Mouse (Mus musculus) heart, embryonic 12.5 days (tissue): ENCODE measurements around the gene Gdf9. TPM values are rescaled to one million over a fixed set of nuclear protein-coding genes. Genes with fewer than 3 reads are reported as not detected.
"Not testable (repeated sequence)": the region's sequence is repeated elsewhere in the genome, so short reads cannot be mapped to it uniquely, and the experiment has no call there.

Experiments used
- ATAC-seq: fragments of 200-750 bp; cut with Nextera tagmentation; 2 replicates; pipeline ENCODE4 v1.8.0; 2017; ENCODE audit warnings: moderate TSS enrichment, moderate library complexity; ENCODE audit not compliant: insufficient number of reproducible peaks, low FRiP score
- H3K27ac ChIP-seq: fragments of 300-500 bp; sonication (generic); 2 replicates; pipeline ENCODE4 v1.5.1; 2016; ENCODE audit warnings: mild to moderate bottlenecking, moderate library complexity; ENCODE audit not compliant: poor library complexity, severe bottlenecking
- H3K27me3 ChIP-seq: fragments of 300-500 bp; sonication (generic); replicated peaks from 2 replicates; pipeline ENCODE4 v1.6.1; 2016; ENCODE audit warnings: mild to moderate bottlenecking, moderate library complexity
- H3K36me3 ChIP-seq: fragments of 300-500 bp; sonication (generic); 2 replicates; pipeline ENCODE4 v1.6.1; 2016; ENCODE audit warnings: mild to moderate bottlenecking, moderate library complexity
- H3K4me1 ChIP-seq: fragments of 300-500 bp; sonication (generic); replicated peaks from 2 replicates; pipeline ENCODE4 v1.6.1; 2016; ENCODE audit warnings: mild to moderate bottlenecking
- H3K4me2 ChIP-seq: fragments of 300-500 bp; sonication (generic); 2 replicates; pipeline ENCODE4 v1.6.1; 2016; ENCODE audit warnings: mild to moderate bottlenecking, moderate library complexity
- H3K4me3 ChIP-seq: fragments of 300-500 bp; sonication (generic); 2 replicates; pipeline ENCODE4 v1.5.1; 2016; ENCODE audit warnings: mild to moderate bottlenecking
- H3K9ac ChIP-seq: fragments of 300-500 bp; sonication (generic); 2 replicates; pipeline ENCODE4 v1.6.1; 2016; ENCODE audit warnings: mild to moderate bottlenecking, moderate library complexity
- H3K9me3 ChIP-seq: fragments of 300-500 bp; sonication (generic); replicated peaks from 2 replicates; pipeline ENCODE4 v1.6.1; 2016; ENCODE audit warnings: mild to moderate bottlenecking, moderate library complexity
- WGBS: fragments of 180-500 bp; shearing (Covaris S2); methylation state at CpG from one replicate; pipeline ENCODE4 v1.1.7; 2016; 5-methylcytosine and 5-hydroxymethylcytosine counted together
- polyA plus RNA-seq: library from polyadenylated mRNA; unstranded; fragments of >200 nt; fragmentation: Nextera tagmentation; extraction: Ambion mirVana; gene quantifications from 2 replicates; pipeline ENCODE4 v1.2.1, GENCODE M21; 2016

The Gdf9 gene
- polyA plus RNA-seq, 1 experiment from 2014 or later: 0.56 TPM

- peaks cover 36% of the 10 kb centered on the region for H3K4me1 ChIP-seq
- peak overlapping the region; percentile 41; the same call in 1 of the 2 replicates for H3K9ac ChIP-seq
- not testable (repeated sequence) for ATAC-seq, H3K9me3 ChIP-seq, H3K27me3 ChIP-seq, H3K4me3 ChIP-seq
- 49% methylated on average over 3 of the region's 3 CpGs for WGBS
- H3K36me3 ChIP-seq: peaks cover 22% of the 10 kb centered on the region
- H3K27ac ChIP-seq: peak overlapping the region; percentile 53
- 0 out of 2 replicates have a peak overlapping the region, but pooled peaks have one; percentile 22 for H3K4me2 ChIP-seq
These were observed 3.9 kb upstream of the Gdf9 start for GRCm38 (mm10) chr11:53426914-53427313.

GRCm38 (mm10) chr11:53427993-53428715, 2.7 kb upstream of the Gdf9 start:
- H3K27me3 ChIP-seq: no peaks in the 10 kb centered on the region
- H3K4me3 ChIP-seq: no peak overlapping the region
- H3K36me3 ChIP-seq: peaks cover 15% of the 10 kb centered on the region
- no peak overlapping the region for H3K9ac ChIP-seq
- H3K27ac ChIP-seq: no peak overlapping the region
- no peaks in the 10 kb centered on the region for H3K9me3 ChIP-seq
- H3K4me2 ChIP-seq: no peak overlapping the region
- WGBS: 89% methylated on average over 3 of the region's 3 CpGs
- no peak for ATAC-seq
- H3K4me1 ChIP-seq: peaks cover 31% of the 10 kb centered on the region

- 91% methylated on average over 5 of the region's 5 CpGs for WGBS
- Histone ChIP-seq H3K4me2 (no peak overlapping the region), H3K9me3 (no peaks in the 10 kb centered on the region), H3K9ac (no peak overlapping the region), H3K27ac (no peak overlapping the region), H3K36me3 (peaks cover 15% of the 10 kb centered on the region), H3K4me3 (no peak overlapping the region), H3K27me3 (no peaks in the 10 kb centered on the region), H3K4me1 (peaks cover 34% of the 10 kb centered on the region)
- ATAC-seq: no peak
These were observed 2.1 kb upstream of the Gdf9 start for GRCm38 (mm10) chr11:53428716-53429057.

GRCm38 (mm10) chr11:53429182-53429581, 1.6 kb upstream of the Gdf9 start:
- peaks cover 15% of the 10 kb centered on the region for H3K36me3 ChIP-seq
- no peak for ATAC-seq
- no peak overlapping the region for H3K9ac ChIP-seq
- no peak overlapping the region for H3K27ac ChIP-seq
- peaks cover 34% of the 10 kb centered on the region for H3K4me1 ChIP-seq
- peak overlapping the region; percentile 84 for H3K4me2 ChIP-seq
- no peak overlapping the region; the same call in 1 of the 2 replicates for H3K4me3 ChIP-seq
- no peaks in the 10 kb centered on the region for H3K27me3 ChIP-seq
- no peaks in the 10 kb centered on the region for H3K9me3 ChIP-seq

GRCm38 (mm10) chr11:53430300-53430669, 538 bp upstream of the Gdf9 start:
- H3K4me3 ChIP-seq: peak overlapping the region; percentile 92
- peak overlapping the region; percentile 72 for H3K27ac ChIP-seq
- peak overlapping the region; percentile 93 for H3K9ac ChIP-seq
- no peaks in the 10 kb centered on the region for H3K27me3 ChIP-seq
- H3K4me1 ChIP-seq: peaks cover 29% of the 10 kb centered on the region
- peaks cover 15% of the 10 kb centered on the region for H3K36me3 ChIP-seq
- no peaks in the 10 kb centered on the region for H3K9me3 ChIP-seq
- peak; percentile 47 for ATAC-seq
- under 1% methylated on average over 34 of the region's 34 CpGs for WGBS
- peak overlapping the region; percentile 84 for H3K4me2 ChIP-seq

GRCm38 (mm10) chr11:53431347-53432056, 679 bp downstream of the Gdf9 start:
- Histone ChIP-seq H3K27me3 (no peaks in the 10 kb centered on the region), H3K36me3 (peaks cover 15% of the 10 kb centered on the region), H3K4me1 (peaks cover 18% of the 10 kb centered on the region), H3K4me3 (peak overlapping the region; percentile 92), H3K9ac (peak overlapping the region; percentile 40), H3K4me2 (peak overlapping the region; percentile 65), H3K9me3 (no peaks in the 10 kb centered on the region), H3K27ac (peak overlapping the region; percentile 75)
- WGBS: 15% methylated on average over 9 of the region's 9 CpGs
- ATAC-seq: peak; percentile 9; the same call in 1 of the 2 replicates

- peaks cover 14% of the 10 kb centered on the region for H3K4me1 ChIP-seq
- H3K4me3 ChIP-seq: no peak overlapping the region
- H3K4me2 ChIP-seq: no peak overlapping the region
- ATAC-seq: no peak
- no peak overlapping the region for H3K27ac ChIP-seq
- H3K27me3 ChIP-seq: no peaks in the 10 kb centered on the region
- no peak overlapping the region for H3K9ac ChIP-seq
- 40% methylated on average over 6 of the region's 6 CpGs for WGBS
- no peaks in the 10 kb centered on the region for H3K9me3 ChIP-seq
- peaks cover 11% of the 10 kb centered on the region for H3K36me3 ChIP-seq
These were observed 2.2 kb downstream of the Gdf9 start for GRCm38 (mm10) chr11:53433057-53433456.

GRCm38 (mm10) chr11:53435504-53435903, 4.7 kb downstream of the Gdf9 start:
- 74% methylated on average over 8 of the region's 8 CpGs for WGBS
- H3K27me3 ChIP-seq: no peaks in the 10 kb centered on the region
- no peak overlapping the region for H3K27ac ChIP-seq
- no peak overlapping the region for H3K4me3 ChIP-seq
- no peak for ATAC-seq
- no peaks in the 10 kb centered on the region for H3K36me3 ChIP-seq
- peaks cover 8% of the 10 kb centered on the region; the same call in 1 of the 2 replicates for H3K4me1 ChIP-seq
- H3K9ac ChIP-seq: no peak overlapping the region
- H3K9me3 ChIP-seq: no peaks in the 10 kb centered on the region
- H3K4me2 ChIP-seq: no peak overlapping the region

- no peak for ATAC-seq
- Histone ChIP-seq H3K9me3 (no peaks in the 10 kb centered on the region), H3K4me2 (no peak overlapping the region), H3K4me3 (no peak overlapping the region), H3K4me1 (peaks cover 7% of the 10 kb centered on the region; the same call in 1 of the 2 replicates), H3K36me3 (no peaks in the 10 kb centered on the region), H3K9ac (no peak overlapping the region), H3K27me3 (no peaks in the 10 kb centered on the region), H3K27ac (no peak overlapping the region)
- WGBS: 83% methylated on average over 6 of the region's 6 CpGs
These were observed 5.5 kb downstream of the Gdf9 start for GRCm38 (mm10) chr11:53436338-53436737.

GRCm38 (mm10) chr11:53441921-53442320, 11.1 kb downstream of the Gdf9 start:
- Histone ChIP-seq H3K9ac (0 out of 2 replicates have a peak overlapping the region, but pooled peaks have one; percentile 3), H3K9me3 (no peaks in the 10 kb centered on the region), H3K27me3 (no peaks in the 10 kb centered on the region), H3K4me2 (peak overlapping the region; percentile 9), H3K27ac (peak overlapping the region; percentile 86), H3K4me3 (no peak overlapping the region), H3K36me3 (no peaks in the 10 kb centered on the region), H3K4me1 (peaks cover 13% of the 10 kb centered on the region)
- ATAC-seq: peak; percentile 52; the same call in 1 of the 2 replicates
- WGBS: 1% methylated on average over 12 of the region's 12 CpGs

- 45% methylated on average over 6 of the region's 6 CpGs for WGBS
- no peak for ATAC-seq
- no peaks in the 10 kb centered on the region for H3K36me3 ChIP-seq
- no peak overlapping the region for H3K4me3 ChIP-seq
- no peak overlapping the region for H3K9ac ChIP-seq
- H3K4me2 ChIP-seq: no peak overlapping the region
- no peaks in the 10 kb centered on the region for H3K27me3 ChIP-seq
- H3K9me3 ChIP-seq: no peaks in the 10 kb centered on the region
- no peak overlapping the region for H3K27ac ChIP-seq
- H3K4me1 ChIP-seq: peaks cover 13% of the 10 kb centered on the region
These were observed 13.0 kb downstream of the Gdf9 start for GRCm38 (mm10) chr11:53443861-53444260.
